Mouse (Mus musculus) CH12.LX (cell line): Measurements from ENCODE around the gene Spats2. TPM values are rescaled to one million over a fixed set of nuclear protein-coding genes. Genes with fewer than 3 reads are reported as not detected.
A peak's percentile ranks its signal among the peaks of the same experiment; 100 is the strongest.

ENCODE experiments used
- DNase-seq: peaks from one replicate; pipeline ENCODE4 v3.0.0-alpha.2; 2013; ENCODE audit errors: extremely low read depth
- H3K27ac ChIP-seq: 2 replicates; pipeline ENCODE4 v1.5.1; 2012; ENCODE audit warnings: low read depth, mild to moderate bottlenecking, control low read depth, moderate library complexity; ENCODE audit not compliant: insufficient read depth
- H3K27me3 ChIP-seq: replicated peaks from 2 replicates; pipeline ENCODE3; 2012; ENCODE audit warnings: inconsistent platforms
- H3K36me3 ChIP-seq, 2 experiments: replicated peaks in 1 of 2; 2 replicates each; pipeline versions ENCODE3 to v1.6.1; 2012; ENCODE audit warnings: inconsistent platforms in 1 of 2, low read length in 1 of 2, mild to moderate bottlenecking in 1 of 2, mixed read lengths in 1 of 2, moderate library complexity in 1 of 2; ENCODE audit not compliant: control insufficient read depth in 1 of 2, insufficient read depth in 1 of 2
- H3K4me1 ChIP-seq, 2 experiments: 2 replicates each; pipeline ENCODE4 v1.6.1; 2012; ENCODE audit warnings: inconsistent platforms in 1 of 2, moderate library complexity in 1 of 2; ENCODE audit not compliant: insufficient read depth in 2 of 2, control insufficient read depth in 1 of 2
- H3K4me2 ChIP-seq: 2 replicates; pipeline ENCODE4 v1.6.1; 2012; ENCODE audit warnings: low read depth, mild to moderate bottlenecking, control low read depth; ENCODE audit not compliant: poor library complexity, insufficient read depth, severe bottlenecking
- H3K4me3 ChIP-seq, 3 experiments: fragments of 150-350 bp in 1 of 3; sonication (generic) in 1 of 3; replicated peaks in 1 of 3; 2 replicates each; pipeline versions ENCODE3 to v1.5.1; 2011 to 2012; ENCODE audit warnings: low read depth in 2 of 3, low read length in 2 of 3, mild to moderate bottlenecking in 2 of 3, moderate library complexity in 2 of 3, control low read depth in 1 of 3, improper control_type of control experiment in 1 of 3, inconsistent platforms in 1 of 3, mixed read lengths in 1 of 3; ENCODE audit not compliant: poor library complexity in 1 of 3
- H3K79me2 ChIP-seq: replicated peaks from 2 replicates; pipeline ENCODE4 v1.6.1; 2012; ENCODE audit warnings: mild to moderate bottlenecking, moderate library complexity; ENCODE audit not compliant: control insufficient read depth, poor library complexity, insufficient read depth, severe bottlenecking; ENCODE audit errors: extremely low read depth
- H3K9ac ChIP-seq: 2 replicates; pipeline ENCODE4 v1.6.1; 2012; ENCODE audit warnings: low read depth, mild to moderate bottlenecking, control low read depth, moderate library complexity; ENCODE audit not compliant: insufficient read depth
- H3K9me3 ChIP-seq: replicated peaks from 2 replicates; pipeline ENCODE3; 2012; ENCODE audit warnings: low read length, inconsistent platforms, mixed read lengths
- BHLHE40 ChIP-seq: IDR thresholded peaks from 2 replicates; pipeline ENCODE4 v1.6.1; 2011; ENCODE audit warnings: mild to moderate bottlenecking, low read depth, low read length, improper control_type of control experiment
- CTCF ChIP-seq, 2 experiments: IDR thresholded peaks in 1 of 2; conservative IDR thresholded peaks in 1 of 2; 2 replicates each; pipeline ENCODE4 v1.5.1; 2011 to 2012; ENCODE audit warnings: low read depth in 2 of 2, low read length in 2 of 2, improper control_type of control experiment in 1 of 2, inconsistent platforms in 1 of 2, mild to moderate bottlenecking in 1 of 2, moderate library complexity in 1 of 2
- ELF1 ChIP-seq: IDR thresholded peaks from 2 replicates; pipeline ENCODE4 v1.6.1; 2014; ENCODE audit warnings: low read depth, mild to moderate bottlenecking, inconsistent platforms, low read length, improper control_type of control experiment
- ETS1 ChIP-seq: conservative IDR thresholded peaks from 2 replicates; pipeline ENCODE4 v1.6.1; 2012; ENCODE audit warnings: low read depth, mild to moderate bottlenecking, inconsistent platforms, low read length, improper control_type of control experiment, moderate library complexity
- GABPA ChIP-seq: IDR thresholded peaks from 2 replicates; pipeline ENCODE4 v1.6.1; 2012; ENCODE audit warnings: low read depth, low read length, improper control_type of control experiment, inconsistent platforms; ENCODE audit not compliant: insufficient replicate concordance
- HCFC1 ChIP-seq: IDR thresholded peaks from 2 replicates; pipeline ENCODE4 v1.6.1; 2012; ENCODE audit warnings: low read depth, mild to moderate bottlenecking, inconsistent platforms, low read length, improper control_type of control experiment
- IRF4 ChIP-seq: IDR thresholded peaks from 2 replicates; pipeline ENCODE4 v1.6.1; 2014; ENCODE audit warnings: low read depth, mild to moderate bottlenecking, inconsistent platforms, low read length, improper control_type of control experiment
- JUN ChIP-seq: IDR thresholded peaks from 2 replicates; pipeline ENCODE4 v1.6.1; 2011; ENCODE audit warnings: low read depth, mild to moderate bottlenecking, low read length, improper control_type of control experiment, moderate library complexity; ENCODE audit not compliant: insufficient read depth
- JUND ChIP-seq: conservative IDR thresholded peaks from 2 replicates; pipeline ENCODE4 v1.6.1; 2011; ENCODE audit warnings: low read depth, low read length, improper control_type of control experiment
- MAFK ChIP-seq: IDR thresholded peaks from 2 replicates; pipeline ENCODE4 v1.6.1; 2011; ENCODE audit warnings: low read length, improper control_type of control experiment; ENCODE audit not compliant: insufficient replicate concordance
- MAX ChIP-seq: IDR thresholded peaks from 2 replicates; pipeline ENCODE4 v1.6.1; 2011; ENCODE audit warnings: low read length, improper control_type of control experiment
- MAZ ChIP-seq: IDR thresholded peaks from 2 replicates; pipeline ENCODE4 v1.6.1; 2012; ENCODE audit warnings: low read depth, mild to moderate bottlenecking, inconsistent platforms, low read length, improper control_type of control experiment, moderate library complexity
- MEF2A ChIP-seq: IDR thresholded peaks from 2 replicates; pipeline ENCODE4 v1.6.1; 2014; ENCODE audit warnings: low read depth, mild to moderate bottlenecking, inconsistent platforms, low read length, improper control_type of control experiment, borderline replicate concordance
- MYC ChIP-seq: IDR thresholded peaks from 2 replicates; pipeline ENCODE4 v1.6.1; 2011; ENCODE audit warnings: low read depth, mild to moderate bottlenecking, improper control_type of control experiment, low read length
- NELFE ChIP-seq: IDR thresholded peaks from 2 replicates; pipeline ENCODE4 v1.6.1; 2011; ENCODE audit warnings: low read depth, low read length, improper control_type of control experiment
- NRF1 ChIP-seq: IDR thresholded peaks from 2 replicates; pipeline ENCODE4 v1.6.1; 2014; ENCODE audit warnings: low read depth, mild to moderate bottlenecking, inconsistent platforms, low read length, improper control_type of control experiment, moderate library complexity
- PAX5 ChIP-seq: IDR thresholded peaks from 2 replicates; pipeline ENCODE4 v1.6.1; 2012; ENCODE audit warnings: low read length, inconsistent platforms, mixed read lengths
- POLR2A ChIP-seq: IDR thresholded peaks from 2 replicates; pipeline ENCODE4 v1.6.1; 2011; ENCODE audit warnings: low read depth, mild to moderate bottlenecking, improper control_type of control experiment, low read length
- POLR2AphosphoS2 ChIP-seq: IDR thresholded peaks from 2 replicates; pipeline ENCODE4 v1.6.1; 2011; ENCODE audit warnings: low read depth, low read length, improper control_type of control experiment
- RAD21 ChIP-seq: IDR thresholded peaks from 2 replicates; pipeline ENCODE4 v1.6.1; 2011; ENCODE audit warnings: low read depth, mild to moderate bottlenecking, low read length, improper control_type of control experiment, moderate library complexity
- SIN3A ChIP-seq: IDR thresholded peaks from 2 replicates; pipeline ENCODE4 v1.6.1; 2012; ENCODE audit warnings: low read length, improper control_type of control experiment, inconsistent platforms
- TBP ChIP-seq: conservative IDR thresholded peaks from 2 replicates; pipeline ENCODE4 v1.6.1; 2011; ENCODE audit warnings: low read depth, low read length, improper control_type of control experiment
- TCF12 ChIP-seq: IDR thresholded peaks from 2 replicates; pipeline ENCODE4 v1.6.1; 2014; ENCODE audit warnings: low read depth, mild to moderate bottlenecking, inconsistent platforms, low read length, improper control_type of control experiment
- USF1 ChIP-seq: IDR thresholded peaks from 2 replicates; pipeline ENCODE4 v1.6.1; 2014; ENCODE audit warnings: low read depth, mild to moderate bottlenecking, inconsistent platforms, low read length, improper control_type of control experiment
- USF2 ChIP-seq: conservative IDR thresholded peaks from 2 replicates; pipeline ENCODE4 v1.6.1; 2011; ENCODE audit warnings: low read depth, low read length, improper control_type of control experiment
- ZC3H11A ChIP-seq: IDR thresholded peaks from 2 replicates; pipeline ENCODE4 v1.6.1; 2012; ENCODE audit warnings: low read depth, mild to moderate bottlenecking, inconsistent platforms, low read length, improper control_type of control experiment
- ZKSCAN1 ChIP-seq: IDR thresholded peaks from 2 replicates; pipeline ENCODE4 v1.6.1; 2012; ENCODE audit warnings: low read depth, inconsistent platforms, low read length, improper control_type of control experiment, borderline replicate concordance
- dilution Hi-C: fragments of 300-500 bp; cut with MboI; formaldehyde crosslinking; loops from 2 replicates; pipeline ENCODE4 v1.14.3; 2020; ENCODE audit warnings: low sequenced_read_pairs; ENCODE audit not compliant: extremely low pct_unique_long_range_greater_than_20kb, extremely low pct_ligation_motif_present
- in situ Hi-C: fragments of 300-500 bp; cut with MboI; formaldehyde crosslinking; loops from 3 replicates; pipeline ENCODE4 v1.14.3; 2019; ENCODE audit warnings: low sequenced_read_pairs, low pct_ligation_motif_present, low pct_unique_long_range_greater_than_20kb, mixed read lengths
- polyA plus RNA-seq: library from polyadenylated mRNA; unstranded; fragments of >175 nt; gene quantifications from 2 replicates; pipeline ENCODE4 v1.2.1, GENCODE M21; 2012; ENCODE audit warnings: low read depth; ENCODE audit not compliant: insufficient read length
- total RNA-seq, 2 experiments: library from RNA; depleted of rRNA; stranded (reverse); fragments of 300-350 nt in 1 of 2; fragments of >200 nt in 1 of 2; gene quantifications; 2 replicates each; pipeline ENCODE4 v1.2.3; 2012 to 2014

Spats2 gene
- total and polyA plus RNA-seq, 3 experiments = 26.5 to 81.0 (median 68.3) TPM

DNA sequence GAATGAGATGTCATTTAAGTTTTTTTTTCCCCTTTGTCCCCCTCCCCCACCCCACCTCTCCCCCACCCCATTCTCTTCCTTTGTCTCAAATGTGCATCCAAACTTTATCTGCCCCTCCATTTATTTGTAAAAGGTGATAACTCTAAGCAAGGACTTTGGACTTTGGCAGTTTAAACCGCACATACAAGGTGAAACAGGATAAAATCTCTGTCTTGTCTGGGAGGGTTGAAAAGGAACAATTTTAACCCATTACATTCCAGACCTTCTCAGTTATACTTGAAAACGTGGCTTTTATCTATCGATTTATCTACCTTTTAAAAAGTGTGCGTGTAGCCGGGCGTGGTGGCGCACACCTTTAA is 10.7 kb upstream of the Spats2 start:
- H3K4me3 ChIP-seq = no peak overlapping the region
- H3K27me3 ChIP-seq = no peaks in the 10 kb centered on the region
- H3K4me2 ChIP-seq = no peak overlapping the region
- H3K9me3 ChIP-seq = no peaks in the 10 kb centered on the region
- no peak overlapping the region for H3K27ac ChIP-seq
- no peak overlapping the region for H3K9ac ChIP-seq
- no peaks in the 10 kb centered on the region for H3K79me2 ChIP-seq
- TF ChIP-seq RAD21 = no peak
- TF ChIP-seq MAX = no peak
- no peak for TF ChIP-seq CTCF (conservative IDR thresholded peaks at IDR 0.05 in 1 of 2, IDR thresholded peaks at IDR 0.05 in 1 of 2; ENCODE audit: low read depth in 2 of 2, low read length in 2 of 2)
- no peak for TF ChIP-seq MEF2A
- no peak for TF ChIP-seq POLR2AphosphoS2
- no peaks in the 10 kb centered on the region for H3K36me3 ChIP-seq
- DNase-seq = no peak
- in situ Hi-C loops (no loop called here), dilution Hi-C loops (no loop called here)
- peaks cover 0 to 17% of the 10 kb centered on the region in 2 experiments; a peak in 2 of 4 replicates for H3K4me1 ChIP-seq

DNA sequence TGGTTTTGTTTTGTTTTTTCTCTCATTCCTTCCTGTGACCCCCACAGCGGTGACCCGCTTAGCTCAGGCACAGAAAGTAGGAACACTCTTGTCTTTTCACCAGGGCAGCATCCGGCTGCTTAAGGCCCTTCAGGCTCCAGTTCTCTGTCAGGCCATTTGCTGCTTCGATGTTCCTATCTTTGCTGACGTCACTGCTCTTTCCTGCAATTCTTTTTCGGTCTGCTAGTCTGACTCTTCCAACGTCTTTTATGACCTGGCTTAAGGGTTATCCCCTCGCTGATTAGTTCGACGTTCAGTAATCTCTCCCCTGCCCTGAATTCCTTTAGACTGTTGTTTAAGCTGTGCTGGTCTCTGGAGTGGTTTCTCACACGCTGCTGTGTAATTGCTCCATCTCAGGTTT is 9.2 kb upstream of the Spats2 start:
- in situ Hi-C loops = no loop called here

DNA sequence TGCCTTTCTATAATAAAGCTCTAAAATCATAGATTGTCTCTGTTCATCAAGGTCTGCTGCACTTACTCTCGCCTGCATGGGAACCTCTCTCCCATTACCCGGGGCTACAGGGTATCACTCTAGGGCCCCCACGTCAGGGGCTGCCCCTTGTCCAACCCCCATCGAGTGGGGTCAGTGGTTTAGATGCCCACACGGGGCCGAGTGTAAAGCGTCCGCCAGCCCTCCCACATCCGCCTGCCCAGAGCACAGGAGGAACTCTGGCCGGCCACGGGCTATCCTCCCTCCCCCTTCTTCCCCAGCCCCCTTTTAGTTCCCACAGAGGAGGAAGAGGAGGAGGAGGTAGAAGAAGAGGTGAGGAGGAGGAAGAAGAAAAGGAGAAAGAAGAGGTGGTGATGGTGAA is 4.9 kb upstream of the Spats2 start:
- H3K27me3 ChIP-seq = no peaks in the 10 kb centered on the region
- no peak overlapping the region for H3K27ac ChIP-seq
- H3K9me3 ChIP-seq = no peaks in the 10 kb centered on the region
- H3K4me1 ChIP-seq = peaks cover 8 to 38% of the 10 kb centered on the region in 2 experiments
- no peak for DNase-seq
- dilution Hi-C loops (no loop called here), in situ Hi-C loops (no loop called here)
- H3K9ac ChIP-seq = no peak overlapping the region
- H3K36me3 ChIP-seq = no peaks in the 10 kb centered on the region
- H3K4me2 ChIP-seq = peak overlapping the region; percentile 4; the same call in 1 of the 2 replicates
- no peaks in the 10 kb centered on the region for H3K79me2 ChIP-seq
- TF ChIP-seq HCFC1 (no peak), ZKSCAN1 (no peak), PAX5 (no peak), JUN (no peak), MAFK (no peak), ETS1 (no peak), USF1 (no peak), TCF12 (no peak)
- H3K4me3 ChIP-seq = no peak overlapping the region

More for the DNA sequence above, 9.2 kb upstream of the Spats2 start:
- H3K27me3 ChIP-seq = no peaks in the 10 kb centered on the region
- H3K9me3 ChIP-seq = no peaks in the 10 kb centered on the region
- no peaks in the 10 kb centered on the region for H3K79me2 ChIP-seq
- TF ChIP-seq ZC3H11A (no peak), TCF12 (no peak), JUN (no peak), SIN3A (no peak), POLR2A (no peak), JUND (no peak), BHLHE40 (no peak), USF2 (no peak), NRF1 (no peak), MAZ (no peak), GABPA (no peak), MYC (no peak), NELFE (no peak), ELF1 (no peak), IRF4 (no peak), TBP (no peak)
- dilution Hi-C loops = no loop called here
- H3K36me3 ChIP-seq = no peaks in the 10 kb centered on the region
- peaks cover 8 to 12% of the 10 kb centered on the region in 2 experiments; a peak in 3 of 4 replicates for H3K4me1 ChIP-seq
- DNase-seq = no peak
- H3K4me2 ChIP-seq = no peak overlapping the region
- H3K27ac ChIP-seq = no peak overlapping the region
- H3K4me3 ChIP-seq = no peak overlapping the region
- H3K9ac ChIP-seq = no peak overlapping the region
